Mouse (Mus musculus) subcutaneous adipose tissue, adult 2 months (tissue): ENCODE data around the gene Spry2. TPM values are rescaled to one million over a fixed set of nuclear protein-coding genes. Genes with fewer than 3 reads are reported as not detected.

ENCODE experiments used
- polyA plus RNA-seq: library from polyadenylated mRNA; depleted of rRNA; stranded (reverse); fragments of >200 nt; gene quantifications from 2 replicates; pipeline ENCODE4 v1.2.3, GENCODE M21; 2012; ENCODE audit warnings: low replicate concordance; rRNA removed

Gene Spry2
- polyA plus RNA-seq: 17.6 and 29.3 TPM in 2 replicates

GRCm38 (mm10) chr14:105896791-105897568, at the start of gene Spry2:
TSS of gene Spry2 (minus strand) at chr14:105896819.

Other genes starting within 250 kb of the Spry2 start
- gene Trim52, start 209.4 kb upstream of the Spry2 start, polyA plus RNA-seq: not detected in 2 replicates